Mouse (Mus musculus) limb, embryonic 11.5 days (tissue): Measurements from ENCODE around the gene Sfpq. TPM values are rescaled to one million over a fixed set of nuclear protein-coding genes. Genes with fewer than 3 reads are reported as not detected.
"Not testable (repeated sequence)": the region's sequence is repeated elsewhere in the genome, so short reads cannot be mapped to it uniquely, and the experiment has no call there.

Experiments used
- ATAC-seq: fragments of 200-750 bp; cut with Nextera tagmentation; 2 replicates; pipeline ENCODE4 v1.8.0; 2017; ENCODE audit warnings: low read depth; ENCODE audit not compliant: insufficient number of reproducible peaks, low FRiP score, low TSS enrichment
- DNase-seq: peaks from one replicate; pipeline ENCODE4 v3.0.0-alpha.2; 2015; ENCODE audit warnings: low spot score
- H3K27ac ChIP-seq: fragments of 300-500 bp; sonication (generic); replicated peaks from 2 replicates; pipeline ENCODE4 v1.5.1; 2014; ENCODE audit warnings: low read depth, mild to moderate bottlenecking, low read length
- H3K27me3 ChIP-seq: fragments of 300-500 bp; sonication (generic); 2 replicates; pipeline ENCODE4 v1.6.1; 2014; ENCODE audit warnings: mild to moderate bottlenecking, low read length, mixed read lengths; ENCODE audit not compliant: control insufficient read depth, insufficient read depth
- H3K36me3 ChIP-seq: fragments of 300-500 bp; sonication (generic); 2 replicates; pipeline ENCODE4 v1.6.1; 2014; ENCODE audit warnings: mild to moderate bottlenecking, low read length, moderate library complexity, mixed read lengths; ENCODE audit not compliant: control insufficient read depth, insufficient read depth
- H3K4me1 ChIP-seq: fragments of 300-500 bp; sonication (generic); 2 replicates; pipeline ENCODE4 v1.6.1; 2014; ENCODE audit warnings: low read length, mixed read lengths; ENCODE audit not compliant: control insufficient read depth, insufficient read depth
- H3K4me2 ChIP-seq: fragments of 300-500 bp; sonication (generic); 2 replicates; pipeline ENCODE4 v1.6.1; 2014; ENCODE audit warnings: low read depth, mild to moderate bottlenecking, moderate library complexity; ENCODE audit not compliant: severe bottlenecking
- H3K4me3 ChIP-seq: fragments of 300-500 bp; sonication (generic); 2 replicates; pipeline ENCODE4 v1.5.1; 2014; ENCODE audit warnings: low read depth, low read length
- H3K9ac ChIP-seq: fragments of 300-500 bp; sonication (generic); 2 replicates; pipeline ENCODE4 v1.6.1; 2014; ENCODE audit warnings: mild to moderate bottlenecking, low read length
- H3K9me3 ChIP-seq: fragments of 300-500 bp; sonication (generic); 2 replicates; pipeline ENCODE4 v1.6.1; 2016; ENCODE audit warnings: low read length; ENCODE audit not compliant: control insufficient read depth
- WGBS: fragments of 180-500 bp; shearing (Covaris S2); extraction: QIAGEN DNeasy Blood & Tissue Kit; methylation state at CpG from one replicate; pipeline ENCODE4 v1.1.7; 2014; 5-methylcytosine and 5-hydroxymethylcytosine counted together
- polyA plus RNA-seq: library from polyadenylated mRNA; unstranded; fragments of >200 nt; fragmentation: Nextera tagmentation; extraction: Ambion mirVana; gene quantifications from 2 replicates; pipeline ENCODE4 v1.2.1, GENCODE M21; 2014

Sfpq gene
- polyA plus RNA-seq, 1 experiment from 2014 or later = 161 TPM

DNA sequence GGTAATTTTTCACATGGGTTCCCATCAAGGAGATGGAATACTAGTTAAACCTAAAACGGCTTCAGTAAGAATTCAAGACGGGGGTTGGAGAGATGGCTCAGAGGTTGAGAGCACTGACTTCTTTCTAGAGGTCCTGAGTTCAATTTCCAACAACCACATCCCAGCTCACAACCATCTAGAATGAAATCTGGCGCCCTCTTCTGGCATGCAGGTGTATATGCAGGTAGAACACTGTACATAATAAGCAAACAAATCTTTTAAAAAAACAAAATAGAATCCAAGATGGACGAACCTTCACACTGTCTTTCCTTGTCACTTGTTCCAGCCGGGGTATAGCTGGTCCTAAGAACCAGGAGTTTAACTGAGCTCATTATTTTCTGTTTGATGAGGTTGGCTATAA, 28.8 kb upstream of the Sfpq start:
- H3K4me2 ChIP-seq = no peak overlapping the region
- ATAC-seq = no peak
- 60% methylated on average over 5 of the region's 5 CpGs for WGBS
- no peak overlapping the region for H3K9ac ChIP-seq
- H3K4me3 ChIP-seq = no peak overlapping the region
- H3K27ac ChIP-seq = no peak overlapping the region
- no peaks in the 10 kb centered on the region for H3K4me1 ChIP-seq
- H3K27me3 ChIP-seq = no peaks in the 10 kb centered on the region
- DNase-seq = peak; percentile 47
- H3K36me3 ChIP-seq = no peaks in the 10 kb centered on the region
- H3K9me3 ChIP-seq = no peaks in the 10 kb centered on the region

DNA sequence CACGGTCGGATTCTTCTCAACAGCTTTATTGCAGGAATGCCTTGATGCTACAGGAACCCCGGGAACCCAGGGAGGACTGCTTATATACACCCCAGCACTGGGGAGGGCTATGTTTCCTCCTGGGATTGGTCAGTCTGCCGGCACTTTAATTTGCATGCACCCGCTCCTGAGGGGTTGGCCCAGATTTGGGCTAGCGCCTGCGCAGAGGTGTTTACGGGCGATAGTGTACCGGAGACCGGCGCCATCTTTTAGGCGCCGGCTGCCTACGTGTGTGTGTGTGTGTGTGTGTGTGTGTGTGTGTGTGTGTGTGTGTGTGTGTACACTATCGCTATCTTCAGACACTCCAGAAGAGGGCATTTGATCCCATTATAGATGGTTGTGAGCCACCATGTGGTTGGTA, 21.8 kb upstream of the Sfpq start:
- 94% methylated on average over 16 of the region's 16 CpGs for WGBS

DNA sequence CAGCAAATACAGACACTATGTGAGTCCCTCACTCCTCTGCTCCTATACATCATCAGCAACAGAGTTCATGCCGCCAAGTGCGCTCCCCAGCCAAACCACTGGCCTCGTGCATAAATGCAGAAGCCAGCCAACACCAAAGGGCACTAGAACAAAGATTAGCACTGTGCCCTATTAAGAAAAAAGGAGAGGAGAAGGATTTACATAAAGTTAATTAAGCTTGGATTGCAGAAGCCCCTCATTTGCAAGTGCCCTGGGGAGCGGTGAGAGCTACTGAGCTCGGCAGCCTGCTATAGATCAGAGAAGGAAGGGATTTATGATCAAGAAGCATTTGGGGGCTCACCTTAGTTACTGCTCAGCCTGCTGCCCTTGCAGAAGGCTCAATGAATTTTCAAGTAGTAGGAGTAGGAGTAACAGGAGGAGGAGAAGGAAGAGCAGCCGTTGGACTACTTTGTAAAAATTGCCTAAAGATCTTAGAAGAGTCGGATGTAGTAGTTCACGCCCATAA, 20.5 kb upstream of the Sfpq start:
- Histone ChIP-seq H3K9ac (no peak overlapping the region), H3K36me3 (no peaks in the 10 kb centered on the region), H3K9me3 (no peaks in the 10 kb centered on the region), H3K27ac (no peak overlapping the region), H3K4me2 (no peak overlapping the region), H3K27me3 (no peaks in the 10 kb centered on the region), H3K4me3 (no peak overlapping the region), H3K4me1 (peaks cover 5% of the 10 kb centered on the region; the same call in 1 of the 2 replicates)
- ATAC-seq = no peak
- 32% methylated on average over 8 of the region's 8 CpGs for WGBS
- DNase-seq = no peak

More for the DNA sequence above, 21.8 kb upstream of the Sfpq start:
- H3K4me3 ChIP-seq, H3K27ac ChIP-seq, H3K4me1 ChIP-seq, ATAC-seq, H3K4me2 ChIP-seq, H3K36me3 ChIP-seq, DNase-seq, H3K9me3 ChIP-seq, H3K27me3 ChIP-seq, H3K9ac ChIP-seq: not testable (repeated sequence)

DNA sequence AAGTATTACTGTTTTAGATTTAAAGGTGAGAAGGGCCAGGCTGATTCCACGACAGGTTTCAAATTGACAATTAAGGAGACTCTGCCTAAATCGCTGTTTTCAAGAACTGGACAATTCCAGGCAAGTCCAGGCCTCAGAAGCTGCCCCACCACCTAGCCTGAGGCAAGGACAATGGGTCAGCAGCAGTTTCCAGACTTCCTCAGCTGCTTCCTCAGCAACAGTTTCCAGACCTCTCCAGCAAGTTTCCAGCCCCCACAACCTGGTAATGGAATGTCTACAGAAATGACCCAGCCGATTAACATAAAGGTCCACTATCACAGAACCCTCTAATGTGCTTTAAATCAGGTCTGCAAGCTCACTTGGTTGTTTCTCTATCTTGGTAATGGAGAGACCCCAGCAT, 16.7 kb upstream of the Sfpq start:
- DNase-seq (no peak), ATAC-seq (no peak)
- Histone ChIP-seq H3K4me3 (no peak overlapping the region), H3K27me3 (no peaks in the 10 kb centered on the region), H3K9me3 (no peaks in the 10 kb centered on the region), H3K9ac (no peak overlapping the region), H3K4me2 (no peak overlapping the region), H3K4me1 (peaks cover 5% of the 10 kb centered on the region; the same call in 1 of the 2 replicates), H3K27ac (no peak overlapping the region), H3K36me3 (no peaks in the 10 kb centered on the region)
- WGBS = 87% methylated on average over 3 of the region's 3 CpGs

DNA sequence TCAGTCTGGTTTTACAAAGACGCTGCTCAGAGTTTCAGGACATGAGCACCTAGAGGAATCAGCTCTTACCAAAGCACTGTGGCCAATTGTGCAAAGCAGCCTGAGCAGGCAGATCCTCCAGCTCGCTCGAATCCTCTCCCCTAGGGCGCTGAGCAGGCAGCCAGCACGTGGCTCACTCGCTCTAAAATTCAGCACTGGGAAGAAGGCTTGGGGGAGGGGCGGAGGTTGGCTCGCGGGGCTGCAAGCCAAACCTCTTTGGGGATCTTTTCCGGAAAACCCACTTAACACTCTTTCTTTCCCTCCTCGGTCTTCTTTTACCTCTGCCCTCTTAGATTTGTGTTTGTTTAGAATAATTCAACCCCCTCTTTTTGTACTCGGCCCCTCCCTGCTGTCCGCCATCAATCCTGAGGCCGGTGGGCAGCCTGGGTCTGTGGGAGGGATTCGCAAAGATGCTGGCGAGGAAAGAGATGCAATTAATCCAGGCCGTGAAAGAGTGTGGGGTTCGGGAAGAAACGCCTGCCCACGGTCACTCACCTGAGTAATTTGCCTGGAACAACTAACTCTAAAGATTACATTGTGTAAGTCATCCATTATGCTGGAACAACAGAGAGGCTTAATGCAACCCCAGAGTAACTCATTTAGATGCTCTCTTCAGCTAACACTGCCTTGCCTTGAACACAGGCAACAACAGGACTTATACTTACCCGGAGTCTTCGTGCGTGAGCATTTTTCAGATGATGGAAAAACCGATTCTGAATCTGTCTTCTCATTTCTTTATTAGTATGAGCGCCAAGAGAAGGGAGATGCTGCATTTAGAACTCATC, 15.8 kb upstream of the Sfpq start:
- H3K9me3 ChIP-seq = no peaks in the 10 kb centered on the region
- 18% methylated on average over 25 of the region's 25 CpGs for WGBS
- DNase-seq = peak; percentile 85

DNA sequence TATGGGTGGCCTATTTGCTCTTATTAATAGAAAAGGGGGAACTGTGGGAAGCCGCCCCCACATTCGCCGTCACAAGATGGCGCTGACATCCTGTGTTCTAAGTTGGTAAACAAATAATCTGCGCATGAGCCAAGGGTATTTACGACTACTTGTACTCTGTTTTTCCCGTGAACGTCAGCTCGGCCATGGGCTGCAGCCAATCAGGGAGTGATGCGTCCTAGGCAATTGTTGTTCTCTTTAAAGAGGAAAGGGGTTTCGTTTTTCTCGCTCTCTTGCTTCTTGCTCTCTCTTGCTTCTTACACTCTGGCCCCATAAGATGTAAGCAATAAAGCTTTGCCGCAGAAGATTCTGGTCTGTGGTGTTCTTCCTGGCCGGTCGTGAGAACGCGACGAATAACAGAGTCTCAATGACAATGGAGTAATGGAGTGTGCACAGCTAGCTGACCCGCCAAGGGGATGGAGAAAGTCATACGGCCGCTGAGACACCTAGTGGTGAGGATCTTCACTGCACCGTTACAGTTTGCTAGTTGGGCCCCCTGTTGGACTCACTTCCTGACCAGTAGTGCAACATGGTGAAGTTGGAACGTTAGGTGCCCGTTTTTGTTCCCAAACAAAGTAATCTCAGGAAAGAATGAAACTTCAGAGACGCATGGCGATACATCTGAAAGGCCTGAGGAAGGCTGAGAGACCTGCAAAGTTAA, 5.7 kb upstream of the Sfpq start:
- H3K9ac ChIP-seq = not testable (repeated sequence)

More for the DNA sequence above, 15.8 kb upstream of the Sfpq start:
- Histone ChIP-seq H3K4me1 (peaks cover 5% of the 10 kb centered on the region; the same call in 1 of the 2 replicates), H3K27me3 (no peaks in the 10 kb centered on the region), H3K4me2 (peak overlapping the region; percentile 50), H3K27ac (no peak overlapping the region), H3K4me3 (peak overlapping the region; percentile 21), H3K9ac (peak overlapping the region; percentile 52), H3K36me3 (no peaks in the 10 kb centered on the region)
- ATAC-seq = 0 out of 2 replicates have a peak, but pooled peaks have one; percentile 47

DNA sequence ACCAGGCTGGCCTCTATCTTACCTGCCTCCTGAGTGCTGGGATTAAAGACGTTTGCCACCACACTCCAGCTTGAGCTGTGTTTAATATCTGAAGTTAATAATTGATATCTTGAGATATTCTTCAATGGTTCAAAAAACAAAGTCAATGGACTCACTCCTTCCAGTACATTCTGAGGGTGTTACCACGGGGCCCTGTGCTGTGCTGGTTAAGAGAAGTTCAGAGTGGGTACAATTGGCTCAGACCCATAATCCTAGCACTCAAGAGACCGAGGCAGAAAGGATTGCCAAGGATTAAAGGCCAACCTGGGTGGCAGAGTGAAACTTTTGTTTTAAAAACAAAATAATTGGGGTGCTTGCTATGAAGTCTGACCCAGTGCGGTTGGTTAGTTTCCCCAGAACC, 4.8 kb upstream of the Sfpq start:
- ATAC-seq = no peak
- DNase-seq = no peak
- no peak overlapping the region for H3K27ac ChIP-seq
- H3K4me1 ChIP-seq = no peaks in the 10 kb centered on the region
- H3K9ac ChIP-seq = no peak overlapping the region
- H3K36me3 ChIP-seq = no peaks in the 10 kb centered on the region
- H3K27me3 ChIP-seq = no peaks in the 10 kb centered on the region
- H3K9me3 ChIP-seq = no peaks in the 10 kb centered on the region
- no peak overlapping the region for H3K4me3 ChIP-seq
- WGBS = 89% methylated on average over 4 of the region's 4 CpGs
- no peak overlapping the region for H3K4me2 ChIP-seq

More for the DNA sequence above, 5.7 kb upstream of the Sfpq start:
- H3K4me1 ChIP-seq, H3K27me3 ChIP-seq, H3K9me3 ChIP-seq, H3K4me3 ChIP-seq, H3K36me3 ChIP-seq, H3K27ac ChIP-seq: not testable (repeated sequence)
- WGBS = 14% methylated on average over 14 of the region's 26 CpGs
- ATAC-seq (peak; percentile 72; the same call in 1 of the 2 replicates), DNase-seq (peak; percentile 91)
- H3K4me2 ChIP-seq = peak overlapping the region; percentile 26; the same call in 1 of the 2 replicates

DNA sequence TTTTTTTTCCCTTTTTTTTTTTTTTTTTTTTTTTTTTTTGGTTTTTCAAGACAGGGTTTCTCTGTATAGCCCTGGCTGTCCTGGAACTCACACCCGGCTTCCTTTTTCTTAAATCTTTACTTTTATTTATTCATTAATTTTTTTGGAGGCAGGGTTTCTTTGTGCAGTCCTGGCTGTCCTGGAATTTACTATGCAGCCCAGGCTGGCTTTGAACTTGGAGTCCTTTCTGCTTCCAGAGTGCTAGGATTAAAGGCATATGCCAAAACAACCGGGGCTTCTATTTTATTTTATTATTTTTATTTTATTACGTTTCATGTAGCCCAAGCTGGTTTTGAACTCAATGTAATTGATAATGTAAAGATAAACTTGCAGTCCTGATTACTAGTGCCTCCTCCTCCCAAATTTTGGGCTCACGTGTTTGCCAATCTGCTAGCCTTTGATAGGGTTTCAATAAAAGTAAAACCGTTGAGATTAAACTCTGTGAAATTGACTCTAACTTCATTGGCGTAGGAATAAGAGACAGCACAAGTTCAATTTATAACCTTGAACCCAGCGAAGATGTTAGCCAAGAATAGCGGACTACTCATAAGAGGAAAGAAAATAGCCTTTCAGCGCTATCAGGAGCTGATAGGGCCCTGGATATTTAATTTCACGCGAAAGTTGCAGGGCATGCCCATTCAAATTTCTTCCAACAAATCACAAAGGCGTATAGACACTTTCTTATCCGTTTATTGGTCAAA, 543 bp upstream of the Sfpq start:
- 11% methylated on average over 13 of the region's 13 CpGs for WGBS
- H3K4me1 ChIP-seq = peaks cover 4% of the 10 kb centered on the region; the same call in 1 of the 2 replicates
- ATAC-seq = no peak
- peak overlapping the region; percentile 58 for H3K4me3 ChIP-seq
- peaks cover 10% of the 10 kb centered on the region for H3K36me3 ChIP-seq
- H3K9me3 ChIP-seq = no peaks in the 10 kb centered on the region
- peak overlapping the region; percentile 18; the same call in 1 of the 2 replicates for H3K9ac ChIP-seq
- no peaks in the 10 kb centered on the region for H3K27me3 ChIP-seq
- no peak overlapping the region for H3K27ac ChIP-seq
- DNase-seq = no peak
- H3K4me2 ChIP-seq = peak overlapping the region; percentile 40
